Comparison of ENCODE assay signal across 8 mouse cellular contexts in the genomic region with DNA sequence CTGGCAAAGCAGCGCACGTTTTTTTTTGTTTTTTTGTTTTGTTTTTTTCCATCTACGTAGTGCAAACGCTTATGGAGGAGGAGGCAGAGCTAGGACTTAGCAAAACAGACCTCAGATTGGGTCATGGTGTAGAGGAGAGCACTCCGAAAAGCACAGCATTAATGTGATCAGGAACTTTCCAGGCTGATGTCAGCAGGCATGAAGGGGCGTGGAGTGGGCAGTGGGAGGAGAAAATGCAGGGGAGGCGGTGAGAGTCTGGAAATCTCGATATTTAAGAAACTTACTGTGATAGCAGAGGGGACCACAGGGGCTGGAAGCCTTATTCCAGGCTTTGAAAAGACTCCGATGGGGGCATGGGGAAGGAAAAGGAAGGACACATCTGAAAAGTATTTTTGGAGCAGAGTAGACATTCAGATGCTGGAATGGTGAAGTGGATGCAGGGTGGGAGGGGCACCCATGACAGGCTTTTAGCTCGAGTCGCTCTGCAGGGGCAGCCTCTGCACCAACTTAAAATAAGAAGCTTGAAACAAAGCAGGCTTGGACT. TPM values are rescaled to one million over a fixed set of nuclear protein-coding genes. Genes with fewer than 3 reads are reported as not detected.
DNase-seq lines count a peak whose midpoint lies in the region; ATAC-seq lines count a peak whose summit lies in the region.

No protein-coding gene starts in this region.

- no peaks in the 10 kb centered on the region for H3K27me3 ChIP-seq in forebrain, embryonic 11.5 days (ENCODE audit: control insufficient read depth, insufficient read depth, low read length)

- peak overlapping the region; percentile 83 for H3K4me2 ChIP-seq in forebrain, embryonic 11.5 days (ENCODE audit: low read depth, low read length, severe bottlenecking)

- H3K9me3 ChIP-seq in forebrain, embryonic 11.5 days (ENCODE audit: control insufficient read depth, low read length) = no peaks in the 10 kb centered on the region; the same call in 1 of the 2 replicates

- H3K27ac ChIP-seq in forebrain, embryonic 11.5 days (ENCODE audit: low read depth, low read length) = no peak overlapping the region

- intact Hi-C loops in heart, postnatal 14 days (cut with DNase I) = no loop called here

- H3K4me1 ChIP-seq in forebrain, embryonic 11.5 days (replicated peaks; ENCODE audit: control insufficient read depth, insufficient read depth, low read length) = peaks cover 11% of the 10 kb centered on the region; the same call in 1 of the 2 replicates

- DNase-seq in frontal cortex, postnatal 36 days (ENCODE audit: low spot score in 2 of 2) = peak; percentile 65 to 69
- no peak for DNase-seq in frontal cortex, postnatal 10 days (ENCODE audit: low spot score in 2 of 2)
- DNase-seq in adrenal gland, adult 2 months = peak; percentile 89
- DNase-seq in forebrain, embryonic 11.5 days (ENCODE audit: low spot score) = peak; percentile 63
- peak; percentile 52 to 68 for DNase-seq in heart, postnatal 14 days
- DNase-seq in kidney, postnatal 14 days = peak; percentile 70
- DNase-seq in telencephalon, adult 2 months (ENCODE audit: low read depth, low spot score) = peak; percentile 63

- WGBS in forebrain, embryonic 11.5 days = 0% methylated on average over 11 of the region's 11 CpGs

- peak overlapping the region; percentile 50 for H3K4me3 ChIP-seq in forebrain, embryonic 11.5 days (ENCODE audit: low read depth, low read length)

- peak overlapping the region; percentile 50 for H3K9ac ChIP-seq in forebrain, embryonic 11.5 days (ENCODE audit: low read length)

- peak; percentile 68 for ATAC-seq in forebrain, embryonic 11.5 days (replicated peaks; ENCODE audit: low FRiP score)
- ATAC-seq in megakaryocyte progenitor cell, adult 5-6 weeks (replicated peaks; ENCODE audit: poor library complexity) = peak; percentile 55

- H3K36me3 ChIP-seq in forebrain, embryonic 11.5 days (ENCODE audit: control insufficient read depth, insufficient read depth, low read length) = no peaks in the 10 kb centered on the region

RNA-seq across cellular contexts. Expression of a gene that starts 17.9 kb away (rescaled TPM):
- 1 to 10 TPM; 5.4 to 9.3 TPM for total RNA-seq in adrenal gland, adult 2 months (2021)
- 0.19 and 0.29 TPM in 2 replicates for polyA plus RNA-seq in adrenal gland, adult 2 months (2012; rRNA removed)
- not detected in 2 replicates for polyA plus RNA-seq in forebrain, embryonic 11.5 days (2014; fragmentation: Nextera tagmentation; extraction: Ambion mirVana)
- 10 to 100 TPM; 13.1 to 14.0 TPM for total RNA-seq in heart, postnatal 14 days (2021)
- 0.35 TPM in 1 of 2 replicates, not detected in the other for total RNA-seq in megakaryocyte progenitor cell, adult 5-6 weeks (2015)
- total RNA-seq in megakaryocyte progenitor cell, adult 5-6 weeks (2017) = not detected in 2 replicates

RNA-seq across cellular contexts. Expression of a gene that starts 21.5 kb away (rescaled TPM):
- 1,000 to 10,000 TPM in 1 of 2 experiments, 100 to 1,000 TPM in 1; 845 to 1,065 TPM for total RNA-seq in adrenal gland, adult 2 months (2021)
- 432 and 748 TPM in 2 replicates for polyA plus RNA-seq in adrenal gland, adult 2 months (2012; rRNA removed)
- 433 and 466 TPM in 2 replicates for polyA plus RNA-seq in forebrain, embryonic 11.5 days (2014; fragmentation: Nextera tagmentation; extraction: Ambion mirVana)
- 10 to 100 TPM; 24.8 to 27.2 TPM for total RNA-seq in heart, postnatal 14 days (2021)
- 95.4 and 101 TPM in 2 replicates for total RNA-seq in megakaryocyte progenitor cell, adult 5-6 weeks (2015)
- 88.5 and 107 TPM in 2 replicates for total RNA-seq in megakaryocyte progenitor cell, adult 5-6 weeks (2017)

Comparison
In these comparisons a context has a peak if more than half of its experiments do, and no peak if none do; other contexts are left out.
1. DNase-seq: peak in frontal cortex, postnatal 36 days (2 of 2), adrenal gland, adult 2 months (single experiment), forebrain, embryonic 11.5 days (single experiment), heart, postnatal 14 days (2 of 2), kidney, postnatal 14 days (single experiment) and telencephalon, adult 2 months (single experiment); none in frontal cortex, postnatal 10 days (0 of 2).
2. RNA of a gene that starts 17.9 kb away (total RNA-seq): 13.1 to 14.0 TPM in heart, postnatal 14 days and 5.4 to 9.3 TPM in adrenal gland, adult 2 months; 0.35 TPM in megakaryocyte progenitor cell, adult 5-6 weeks; every median in the first group is over 4 times any median in the second.
3. RNA of a gene that starts 21.5 kb away (total RNA-seq): 845 to 1,065 TPM in adrenal gland, adult 2 months; 88.5 to 107 TPM in megakaryocyte progenitor cell, adult 5-6 weeks and 24.8 to 27.2 TPM in heart, postnatal 14 days; every median in the first group is over 4 times any median in the second.